ENCODE assay signal across 9 mouse cellular contexts in the genomic region with DNA sequence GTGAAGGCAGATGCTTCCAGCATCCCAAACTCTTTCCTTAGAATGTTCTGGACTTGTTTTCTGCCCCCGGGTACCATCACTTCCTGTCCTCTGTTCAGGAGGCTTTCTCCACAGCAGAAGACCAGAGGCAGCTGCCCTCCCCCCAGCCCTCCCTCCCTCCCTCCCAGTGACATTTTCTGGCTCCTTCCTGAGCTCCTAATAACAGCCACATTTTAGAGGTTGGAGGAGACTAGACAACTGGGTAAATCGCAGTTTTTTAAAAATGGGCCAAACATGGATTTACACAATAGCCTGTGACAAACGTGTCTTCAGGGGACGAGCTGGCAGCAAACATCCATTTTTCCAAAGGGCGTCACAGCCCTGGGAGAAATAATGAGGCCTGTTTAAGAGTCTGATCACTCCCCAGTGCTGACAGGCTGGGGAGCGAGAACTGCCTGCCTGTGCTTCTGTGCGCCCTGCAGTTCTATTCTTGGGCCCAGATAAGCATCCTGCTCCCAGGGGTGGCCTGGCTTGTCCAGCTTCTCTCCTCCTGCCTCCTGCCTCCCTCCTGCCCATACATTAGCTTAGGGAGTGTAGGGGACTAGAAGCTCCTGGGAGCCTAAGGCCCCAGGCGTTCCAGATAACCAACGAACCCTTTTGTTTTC.
DNase-seq lines count a peak whose midpoint lies in the region; ATAC-seq and TF ChIP-seq lines count a peak whose summit lies in the region.
"Had no signal": no experiment of that assay in that cellular context is flagged by ENCODE, and none has a peak within 500 bp of the region (broad histone marks: within the 10 kb centered on the region; RNA-seq: fewer than 3 reads in every experiment).

No protein-coding gene starts in this region.

- TF ChIP-seq CTCF in left cerebral cortex, adult 2 months (IDR thresholded peaks at IDR 0.05): no peak
- no peak for TF ChIP-seq CTCF in olfactory bulb, adult 2 months (IDR thresholded peaks at IDR 0.05; ENCODE audit: insufficient read depth, low read depth, low read length)
- TF ChIP-seq CTCF in liver, postnatal 0 days (IDR thresholded peaks at IDR 0.05; ENCODE audit: low read depth): no peak

- 0 out of 2 replicates have a peak overlapping the region, but pooled peaks have one; percentile 35 for H3K9ac ChIP-seq in hindbrain, embryonic 14.5 days
- no peak overlapping the region for H3K9ac ChIP-seq in liver, postnatal 0 days (replicated peaks)
- H3K9ac ChIP-seq: liver, embryonic 15.5 days had no signal

- H3K4me3 ChIP-seq in left cerebral cortex, adult 2 months: no peak overlapping the region
- no peak overlapping the region for H3K4me3 ChIP-seq in hindbrain, embryonic 14.5 days (replicated peaks; ENCODE audit: low read length)
- no peak overlapping the region for H3K4me3 ChIP-seq in olfactory bulb, adult 2 months (ENCODE audit: insufficient read depth, low read depth, low read length)
- no peak overlapping the region for H3K4me3 ChIP-seq in liver, postnatal 0 days (ENCODE audit: low read depth, low read length)
- H3K4me3 ChIP-seq: liver, embryonic 15.5 days had no signal

- intact Hi-C loops in left cerebral cortex, adult 2 months (cut with DNase I): no loop called here

- no peak for TF ChIP-seq POLR2A in olfactory bulb, adult 2 months (IDR thresholded peaks at IDR 0.05; ENCODE audit: insufficient read depth, low read depth, low read length)

- WGBS in hindbrain, embryonic 14.5 days: 9% methylated on average over 9 of the region's 9 CpGs
- WGBS in olfactory bulb, adult 2 months: 29% methylated on average over 9 of the region's 9 CpGs
- WGBS in liver, postnatal 0 days (ENCODE audit: insufficient replicate concordance): 48% methylated on average over 9 of the region's 9 CpGs

- H3K27ac ChIP-seq in left cerebral cortex, adult 2 months: peak overlapping the region; percentile 4; the same call in 1 of the 2 replicates
- H3K27ac ChIP-seq in hindbrain, embryonic 14.5 days: peak overlapping the region; percentile 80
- peak overlapping the region; percentile 27; the same call in 1 of the 2 replicates for H3K27ac ChIP-seq in olfactory bulb, adult 2 months (ENCODE audit: insufficient read depth, low read depth, low read length)
- H3K27ac ChIP-seq in liver, postnatal 0 days (ENCODE audit: low read depth): no peak overlapping the region
- H3K27ac ChIP-seq: liver, embryonic 15.5 days had no signal

- no peak for DNase-seq in left cerebral cortex, adult 2 months (ENCODE audit: extremely low spot score in 1 of 2, low spot score in 2 of 2)
- no peak for DNase-seq in left cerebral cortex, adult 8-10 months (ENCODE audit: low spot score in 2 of 2)
- DNase-seq in heart, adult 8-10 months (ENCODE audit: low spot score): peak; percentile 62
- peak; percentile 61 for DNase-seq in hindbrain, embryonic 14.5 days (ENCODE audit: low spot score)
- no peak for DNase-seq in thymus, postnatal 14 days
- DNase-seq in liver, postnatal 0 days: no peak
- no peak for DNase-seq in adrenal gland, postnatal 4 days (ENCODE audit: low spot score in 2 of 2)

- no peak for TF ChIP-seq EP300 in liver, postnatal 0 days (IDR thresholded peaks at IDR 0.05; ENCODE audit: low read depth)

- no peak overlapping the region for H3K4me2 ChIP-seq in hindbrain, embryonic 14.5 days (replicated peaks)
- no peak overlapping the region for H3K4me2 ChIP-seq in liver, postnatal 0 days (ENCODE audit: low read depth, low read length)
- H3K4me2 ChIP-seq: liver, embryonic 15.5 days had no signal

- peak; percentile 75; the same call in 1 of the 2 replicates for ATAC-seq in hindbrain, embryonic 14.5 days (ENCODE audit: low FRiP score)
- ATAC-seq in liver, postnatal 0 days: no peak

- peaks cover 12% of the 10 kb centered on the region for H3K4me1 ChIP-seq in hindbrain, embryonic 14.5 days (replicated peaks; ENCODE audit: control insufficient read depth, insufficient read depth, low read length)
- H3K4me1 ChIP-seq in olfactory bulb, adult 2 months (ENCODE audit: control insufficient read depth, insufficient read depth, low read length): peaks cover 16% of the 10 kb centered on the region
- H3K4me1 ChIP-seq in liver, postnatal 0 days (ENCODE audit: insufficient read depth): no peaks in the 10 kb centered on the region
- H3K4me1 ChIP-seq: liver, embryonic 15.5 days had no signal

- H3K36me3 ChIP-seq in hindbrain, embryonic 14.5 days (replicated peaks; ENCODE audit: control insufficient read depth, insufficient read depth): no peaks in the 10 kb centered on the region
- H3K36me3 ChIP-seq in liver, postnatal 0 days (replicated peaks; ENCODE audit: insufficient read depth, low read length): no peaks in the 10 kb centered on the region
- H3K36me3 ChIP-seq: liver, embryonic 15.5 days had no signal

- H3K27me3 ChIP-seq in hindbrain, embryonic 14.5 days (ENCODE audit: control insufficient read depth, insufficient read depth, low read length): no peaks in the 10 kb centered on the region
- H3K27me3 ChIP-seq in liver, postnatal 0 days (ENCODE audit: insufficient read depth, low read length): no peaks in the 10 kb centered on the region
- H3K27me3 ChIP-seq: liver, embryonic 15.5 days had no signal

- H3K9me3 ChIP-seq in hindbrain, embryonic 14.5 days (ENCODE audit: control insufficient read depth, low read length): no peaks in the 10 kb centered on the region
- no peaks in the 10 kb centered on the region for H3K9me3 ChIP-seq in liver, postnatal 0 days (ENCODE audit: low read length)
- H3K9me3 ChIP-seq: liver, embryonic 15.5 days had no signal

Comparison
In these comparisons a context has a peak if more than half of its experiments do, and no peak if none do; other contexts are left out.
1. DNase-seq: peak in heart, adult 8-10 months (single experiment) and hindbrain, embryonic 14.5 days (single experiment); none in left cerebral cortex, adult 2 months (0 of 2), left cerebral cortex, adult 8-10 months (0 of 2), thymus, postnatal 14 days (single experiment), liver, postnatal 0 days (single experiment) and adrenal gland, postnatal 4 days (0 of 2).